Mouse (Mus musculus) lung, embryonic 14.5 days (tissue): ENCODE data around the gene Grb14. TPM values are rescaled to one million over a fixed set of nuclear protein-coding genes. Genes with fewer than 3 reads are reported as not detected.

Experiments used
- ATAC-seq: fragments of 200-750 bp; cut with Nextera tagmentation; 2 replicates; pipeline ENCODE4 v1.8.0; 2017; ENCODE audit warnings: mild to moderate bottlenecking, moderate TSS enrichment, moderate library complexity; ENCODE audit not compliant: insufficient read depth
- DNase-seq: peaks from one replicate; pipeline ENCODE4 v3.0.0-alpha.2; 2015
- H3K27ac ChIP-seq: fragments of 300-500 bp; sonication (generic); 2 replicates; pipeline ENCODE4 v1.5.1; 2014; ENCODE audit warnings: low read depth, mild to moderate bottlenecking, moderate library complexity
- H3K27me3 ChIP-seq: fragments of 300-500 bp; sonication (generic); 2 replicates; pipeline ENCODE4 v1.6.1; 2014; ENCODE audit warnings: low read length, control low read depth; ENCODE audit not compliant: insufficient read depth
- H3K36me3 ChIP-seq: fragments of 300-500 bp; sonication (generic); 2 replicates; pipeline ENCODE4 v1.6.1; 2014; ENCODE audit warnings: control low read depth; ENCODE audit not compliant: insufficient read depth
- H3K4me1 ChIP-seq: fragments of 300-500 bp; sonication (generic); 2 replicates; pipeline ENCODE4 v1.6.1; 2014; ENCODE audit warnings: antibody characterized with exemption, control low read depth; ENCODE audit not compliant: insufficient read depth
- H3K4me2 ChIP-seq: fragments of 300-500 bp; sonication (generic); 2 replicates; pipeline ENCODE4 v1.6.1; 2014; ENCODE audit warnings: mild to moderate bottlenecking
- H3K4me3 ChIP-seq: fragments of 300-500 bp; sonication (generic); 2 replicates; pipeline ENCODE4 v1.5.1; 2014; ENCODE audit warnings: low read depth, low read length
- H3K9ac ChIP-seq: fragments of 300-500 bp; sonication (generic); 2 replicates; pipeline ENCODE4 v1.6.1; 2014
- H3K9me3 ChIP-seq: fragments of 300-500 bp; sonication (generic); 2 replicates; pipeline ENCODE4 v1.6.1; 2016; ENCODE audit warnings: low read depth, low read length, control low read depth
- CTCF ChIP-seq: IDR thresholded peaks from 2 replicates; pipeline ENCODE4 v1.5.1; 2016; ENCODE audit warnings: antibody characterized with exemption, low read depth
- WGBS: fragments of 180-500 bp; shearing (Covaris S2); extraction: QIAGEN DNeasy Blood & Tissue Kit; methylation state at CpG from one replicate; pipeline ENCODE4 v1.1.7; 2014; 5-methylcytosine and 5-hydroxymethylcytosine counted together
- polyA plus RNA-seq: library from polyadenylated mRNA; unstranded; fragments of >200 nt; fragmentation: Nextera tagmentation; extraction: Ambion mirVana; gene quantifications from 2 replicates; pipeline ENCODE4 v1.2.1, GENCODE M21; 2014

Grb14 gene
- polyA plus RNA-seq, 1 experiment from 2014 or later, result 32.5 TPM

DNA sequence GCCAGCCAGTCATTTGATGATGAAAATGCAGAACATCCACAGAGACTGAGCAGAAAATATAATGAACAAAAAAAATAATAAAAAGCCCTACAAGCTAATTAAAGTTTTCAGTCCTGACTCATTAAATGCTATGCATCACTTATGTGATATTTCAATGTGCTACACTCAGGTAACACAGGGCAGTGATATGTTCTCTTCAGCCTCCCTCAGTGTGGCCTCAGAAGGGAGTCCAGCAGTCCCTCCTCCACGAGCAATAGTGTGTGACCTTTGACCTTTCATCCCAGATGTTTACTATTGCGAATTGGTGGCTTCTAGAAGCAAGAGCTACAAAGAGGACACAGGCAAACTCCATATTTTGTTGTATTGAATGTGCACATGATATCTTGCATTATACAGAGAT, 146.5 kb downstream of the Grb14 start:
- Histone ChIP-seq H3K27me3 (no peaks in the 10 kb centered on the region), H3K4me2 (no peak overlapping the region), H3K4me3 (no peak overlapping the region), H3K36me3 (no peaks in the 10 kb centered on the region), H3K27ac (no peak overlapping the region), H3K4me1 (no peaks in the 10 kb centered on the region), H3K9ac (no peak overlapping the region), H3K9me3 (no peaks in the 10 kb centered on the region)
- 31% methylated on average over 2 of the region's 2 CpGs for WGBS
- ATAC-seq, result no peak
- no peak for TF ChIP-seq CTCF
- no peak for DNase-seq

Other genes starting within 250 kb of the Grb14 start
- gene Cobll1, start 214.4 kb upstream of the Grb14 start, polyA plus RNA-seq, result 9.0 and 10.7 TPM in 2 replicates